Mouse (Mus musculus) liver, postnatal 0 days (tissue): ENCODE measurements at regions not wholly inside any gene's neighbourhood (a gene's known extent, or its start where the extent isn't known, plus 50 kb on each side); places are given as distances from the start of the nearest gene placed in this dataset.

Source experiments
- CTCF ChIP-seq: sonication (generic); IDR thresholded peaks from 2 replicates; pipeline ENCODE4 v1.5.1; 2016; ENCODE audit warnings: antibody characterized with exemption, low read depth
- EP300 ChIP-seq: IDR thresholded peaks from 2 replicates; pipeline ENCODE4 v1.6.1; 2016; ENCODE audit warnings: antibody characterized with exemption, low read depth, mild to moderate bottlenecking

DNA sequence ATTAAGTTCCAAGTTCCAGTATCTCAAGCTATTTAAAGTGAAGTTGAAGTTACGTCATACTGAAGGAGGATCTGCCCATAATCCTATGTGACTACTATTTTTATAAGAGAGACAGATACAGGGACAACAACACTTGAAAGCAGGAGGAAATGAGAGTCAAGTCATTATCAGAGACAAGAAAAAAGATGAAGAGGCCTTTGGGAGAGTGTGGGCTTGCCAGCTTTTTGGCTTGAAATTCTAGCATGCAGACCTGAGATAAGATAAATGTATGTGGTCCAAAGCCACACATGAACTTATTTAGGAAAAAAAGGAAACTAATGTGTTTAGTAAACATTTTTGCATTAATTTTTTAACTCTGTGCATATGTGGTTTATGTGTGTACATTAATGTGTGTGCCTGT, 581.0 kb downstream of the Stpg2 start:
- TF ChIP-seq CTCF (no peak), EP300 (no peak)
